Mouse (Mus musculus): ENCODE measurements at regions not wholly inside any gene's neighbourhood (a gene's known extent, or its start where the extent isn't known, plus 50 kb on each side); places are given as distances from the start of the nearest gene placed in this dataset. TPM values are rescaled to one million over a fixed set of nuclear protein-coding genes. Genes with fewer than 3 reads are reported as not detected.

Small RNAs in the stretch of these regions (microRNA-seq; reads per million reads assigned to microRNA genes)
- not detected for gene Mir3089

All from heart, embryonic 16.5 days (tissue).